Mouse (Mus musculus): ENCODE data around the gene Aff3.

Aff3 gene

DNA sequence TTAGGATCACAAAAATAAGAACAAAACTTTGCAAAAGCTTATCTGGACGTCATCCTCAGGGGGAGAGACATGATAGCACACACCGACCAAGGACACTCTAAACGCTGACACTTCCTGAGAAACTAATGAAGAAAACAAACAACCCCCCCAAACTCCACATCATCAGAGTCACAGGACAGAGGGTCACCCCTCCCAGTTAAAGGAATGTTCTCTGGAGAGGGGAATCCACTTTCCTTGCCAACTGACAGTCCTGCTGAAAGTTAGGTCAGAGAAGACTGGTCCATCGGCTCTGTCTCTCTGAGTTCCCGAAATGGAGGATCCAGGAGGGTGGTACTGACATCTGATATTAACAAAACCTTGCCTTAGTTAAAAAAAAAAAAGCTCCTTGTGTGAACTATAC is 403.7 kb downstream of the Aff3 start:
- no peak for DNase-seq

DNA sequence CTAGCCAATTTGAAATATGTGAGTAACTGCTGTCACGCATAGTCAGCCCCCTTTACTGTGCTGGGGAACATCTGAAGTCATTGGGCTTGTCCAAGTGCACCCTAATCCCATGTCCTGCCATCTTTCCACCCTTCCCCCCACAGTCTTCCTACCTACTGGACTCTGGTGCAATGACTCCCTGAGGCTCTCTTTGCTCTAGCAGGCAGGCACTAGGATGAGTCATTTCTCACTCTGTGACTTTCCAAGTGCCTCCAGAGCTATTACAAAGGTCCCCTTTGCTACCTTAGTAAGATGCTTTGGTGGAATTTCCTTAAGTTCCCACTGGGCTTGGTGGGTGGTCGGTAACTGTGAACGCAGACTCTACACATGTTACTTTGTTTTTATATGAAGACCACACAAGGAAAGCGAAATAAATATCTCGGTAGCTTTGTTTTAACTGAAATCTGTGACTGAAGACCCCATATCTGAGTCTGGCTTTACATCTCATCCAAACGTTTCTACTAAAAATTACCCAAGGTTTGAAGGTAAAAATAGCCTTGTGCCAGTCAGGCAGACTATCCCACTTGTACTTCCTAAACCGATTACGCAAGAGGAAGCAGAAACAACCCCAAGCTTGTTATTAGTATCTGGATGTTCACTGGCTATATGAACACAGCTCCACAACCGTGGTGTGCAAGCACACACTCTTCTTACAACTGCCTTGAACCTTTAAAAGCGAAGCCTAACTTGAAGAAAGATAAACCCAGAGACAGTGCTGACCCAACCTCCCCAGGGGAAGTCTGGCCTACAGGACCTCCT is 405.0 kb downstream of the Aff3 start:
- DNase-seq = no peak

DNA sequence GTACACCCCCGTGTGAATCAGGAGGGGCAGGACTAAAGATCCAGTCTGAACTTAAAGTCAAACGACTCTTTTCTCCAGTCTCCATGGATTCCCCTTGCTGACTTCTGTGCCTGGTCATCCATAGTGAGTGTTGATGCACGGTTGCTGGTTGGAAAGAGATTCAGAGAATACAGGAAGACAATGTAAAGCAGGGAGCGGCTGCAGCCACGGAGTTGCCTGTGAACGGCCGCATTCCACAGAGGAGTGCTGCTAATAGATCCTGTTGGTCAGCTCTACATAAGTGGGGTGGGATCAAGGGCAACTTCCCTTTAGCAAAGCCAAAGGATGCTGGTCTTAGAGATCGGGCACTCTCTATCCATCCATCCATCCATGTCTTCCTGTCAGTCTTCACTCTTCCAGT is 410.3 kb downstream of the Aff3 start:
- DNase-seq = no peak

DNA sequence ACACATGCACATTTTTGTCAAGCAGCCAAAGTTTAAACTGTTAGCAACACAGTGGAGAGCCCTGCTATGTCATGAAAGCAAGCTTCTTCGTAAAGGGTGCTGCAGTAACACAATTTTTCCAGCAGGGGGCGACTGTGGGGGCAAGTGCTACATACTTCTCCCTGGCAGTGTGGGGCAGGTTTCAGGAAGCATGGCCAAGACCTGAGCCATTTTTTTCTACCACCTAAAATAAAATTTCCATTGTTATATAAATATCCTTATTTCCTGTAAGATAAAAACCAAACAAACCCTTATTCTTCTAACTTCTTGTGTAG is 412.0 kb downstream of the Aff3 start:
- peak; percentile 15 to 26 for DNase-seq

DNA sequence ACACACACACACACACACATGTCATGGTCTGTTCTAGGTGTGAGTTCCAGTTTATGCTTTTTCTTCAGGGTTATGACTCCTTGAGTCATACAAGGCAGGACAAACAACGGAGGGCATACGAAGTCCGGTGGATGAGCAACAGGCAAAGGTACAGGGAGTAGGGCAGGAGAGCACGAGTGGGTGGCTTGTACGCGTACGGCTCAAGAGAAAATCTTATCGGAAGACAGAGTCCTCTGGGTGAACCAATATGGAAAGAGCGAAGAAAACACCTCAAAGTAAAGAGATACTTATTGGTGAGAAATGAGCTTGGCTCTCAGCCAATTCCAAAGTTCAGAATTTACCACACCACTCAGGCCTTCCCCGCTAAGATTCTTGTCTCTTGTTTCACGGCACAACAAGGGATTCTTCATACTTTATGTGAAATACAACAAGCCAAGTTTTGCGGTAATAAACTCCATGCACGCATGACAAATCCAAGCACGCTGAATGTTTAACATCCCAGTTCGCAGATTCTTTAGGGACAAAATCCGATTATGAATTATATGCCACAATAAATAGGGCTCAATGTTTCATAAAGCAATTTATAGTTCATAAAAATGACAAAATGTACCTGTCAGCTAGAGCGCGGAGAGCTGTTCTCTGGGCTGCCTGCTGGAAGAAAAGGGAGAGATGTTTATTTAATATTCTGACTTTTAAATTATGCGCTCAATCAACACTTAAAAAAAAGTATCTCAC is 412.6 kb downstream of the Aff3 start:
- DNase-seq = no peak

DNA sequence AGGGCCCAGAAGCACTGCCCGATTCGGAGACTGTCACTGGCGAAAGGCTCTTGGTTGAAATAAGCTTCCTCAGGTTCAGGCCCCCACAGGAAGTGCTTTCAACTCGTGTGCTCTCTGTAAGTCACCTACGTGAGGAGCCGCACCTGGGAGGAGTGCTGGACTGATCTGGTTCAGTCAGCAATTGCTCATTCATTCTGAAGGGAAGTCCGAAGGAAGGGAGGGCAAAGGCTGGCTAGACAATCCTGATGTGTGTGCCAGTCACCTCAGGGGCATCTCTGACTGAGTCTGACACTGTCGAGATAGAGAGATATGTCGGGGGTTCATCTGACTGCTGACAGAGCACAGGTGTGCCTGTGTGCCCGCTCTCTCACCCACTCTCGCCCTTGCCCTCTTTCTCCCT is 413.3 kb downstream of the Aff3 start:
- no peak for DNase-seq

DNA sequence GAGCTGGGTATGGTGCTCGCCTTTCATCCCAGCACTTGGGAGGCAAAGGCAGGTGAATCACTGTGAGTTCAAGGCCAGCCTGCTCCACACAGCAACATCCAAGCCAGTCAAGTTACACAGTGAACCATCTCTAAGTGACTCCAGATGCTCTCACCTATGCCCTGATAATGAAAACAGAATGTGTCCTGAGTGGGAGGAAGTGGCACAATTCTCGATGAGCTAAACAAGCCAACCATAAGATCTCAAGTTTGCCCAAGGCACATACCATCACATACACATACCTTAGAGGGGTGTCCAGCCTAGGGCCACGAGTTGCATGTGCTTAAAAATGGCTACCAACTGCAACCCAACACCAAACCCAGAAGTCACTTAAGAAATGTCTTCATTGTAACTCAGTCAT is 414.5 kb downstream of the Aff3 start:
- no peak for DNase-seq

DNA sequence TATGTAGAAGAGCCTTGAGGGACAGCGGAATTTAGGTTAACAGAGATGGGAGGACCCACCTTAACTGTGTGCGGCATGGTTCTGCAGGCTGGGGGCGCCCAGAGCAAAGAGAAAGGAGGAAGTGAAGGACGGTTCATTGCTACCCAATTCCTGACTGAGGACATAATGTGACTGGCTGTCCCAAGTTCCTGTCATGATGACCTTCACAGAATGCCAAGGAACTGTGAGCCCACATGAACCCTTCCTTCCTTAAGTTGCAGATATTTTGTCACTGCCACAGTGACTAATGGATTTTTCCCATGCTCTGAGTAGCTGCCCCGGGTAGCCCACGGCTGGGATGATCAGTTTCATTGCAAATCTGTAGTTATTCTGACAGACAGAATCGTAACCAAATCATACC is 415.2 kb downstream of the Aff3 start:
- DNase-seq = no peak

DNA sequence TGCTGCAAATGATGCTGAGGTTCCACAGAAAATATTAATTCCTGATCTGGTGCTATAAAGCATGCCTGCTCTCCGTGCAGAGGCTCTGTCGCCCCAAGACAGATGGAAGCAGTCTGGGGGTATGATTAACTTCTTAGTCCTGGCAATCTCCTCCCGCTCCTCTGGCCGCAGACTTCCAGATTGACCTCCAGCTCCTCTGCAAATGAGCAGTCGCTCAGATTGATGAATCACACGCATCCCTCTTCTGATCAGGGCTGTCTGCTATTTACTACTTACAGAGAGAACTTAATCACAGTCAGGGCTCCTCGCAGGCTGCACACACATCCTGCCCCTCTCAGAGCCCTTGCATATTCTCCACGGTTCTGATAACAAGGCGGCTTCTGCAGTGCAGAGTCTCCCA is 416.7 kb downstream of the Aff3 start:
- DNase-seq = no peak

DNA sequence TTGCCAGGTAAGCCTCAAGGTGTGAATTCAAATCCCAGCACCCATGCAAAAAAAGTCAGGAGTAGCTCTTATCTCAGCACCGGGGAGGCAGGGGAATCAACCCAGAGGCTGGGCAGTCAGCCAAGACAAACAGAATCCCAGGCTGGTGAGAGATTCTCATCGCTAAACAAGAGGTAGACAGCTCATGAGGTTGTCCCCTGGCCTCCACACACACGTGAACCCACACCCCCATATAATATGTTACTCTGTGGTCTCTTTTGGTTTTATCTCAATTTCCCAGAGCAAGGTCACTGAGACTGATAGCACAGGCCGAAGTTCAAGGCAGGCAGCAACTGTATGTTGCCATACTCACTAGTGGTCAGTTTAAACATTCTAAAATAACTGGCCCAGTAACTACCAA is 422.2 kb downstream of the Aff3 start:
- DNase-seq = no peak

DNA sequence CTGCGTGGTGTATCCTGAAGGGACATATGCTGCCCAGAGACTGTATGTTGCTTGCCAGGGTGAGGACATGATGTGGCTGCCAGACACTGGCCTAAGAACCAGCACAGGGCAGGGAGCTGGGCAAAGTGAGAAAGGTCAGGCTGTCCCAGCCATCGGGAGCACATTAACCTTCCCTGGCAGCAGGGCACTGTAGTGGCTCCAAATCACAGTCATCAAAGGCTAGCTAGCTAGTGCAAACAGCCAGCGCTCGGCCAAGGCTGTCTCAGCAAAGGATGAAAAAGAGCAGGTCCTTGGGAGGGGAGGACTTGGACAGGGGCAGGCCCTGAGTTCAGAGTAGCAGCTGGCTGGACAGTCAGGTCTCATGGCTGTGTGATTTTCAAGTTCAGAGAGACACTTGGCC is 423.0 kb downstream of the Aff3 start:
- no peak for DNase-seq

DNA sequence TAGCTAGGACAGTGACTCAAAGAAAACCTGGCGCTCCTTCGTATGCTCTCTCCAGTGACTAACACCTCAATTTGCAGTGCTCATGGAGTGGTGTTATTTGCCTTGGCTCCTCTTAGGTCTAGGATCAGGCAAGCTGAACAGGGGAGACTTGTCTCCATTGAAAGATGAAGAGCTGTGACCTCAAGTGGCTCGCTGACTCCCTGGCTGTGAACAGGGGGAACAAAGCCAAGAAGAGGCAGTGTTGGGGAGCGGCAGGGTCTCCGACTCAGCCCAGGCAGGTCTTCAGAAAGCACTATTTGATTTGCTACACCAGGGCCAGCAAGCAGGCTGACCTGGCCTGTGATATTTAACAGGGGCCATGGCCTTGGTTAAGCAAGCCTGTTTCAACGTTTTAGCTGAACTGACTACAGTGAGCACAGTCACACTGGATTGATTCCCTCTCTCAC is 423.5 kb downstream of the Aff3 start:
- DNase-seq = no peak

DNA sequence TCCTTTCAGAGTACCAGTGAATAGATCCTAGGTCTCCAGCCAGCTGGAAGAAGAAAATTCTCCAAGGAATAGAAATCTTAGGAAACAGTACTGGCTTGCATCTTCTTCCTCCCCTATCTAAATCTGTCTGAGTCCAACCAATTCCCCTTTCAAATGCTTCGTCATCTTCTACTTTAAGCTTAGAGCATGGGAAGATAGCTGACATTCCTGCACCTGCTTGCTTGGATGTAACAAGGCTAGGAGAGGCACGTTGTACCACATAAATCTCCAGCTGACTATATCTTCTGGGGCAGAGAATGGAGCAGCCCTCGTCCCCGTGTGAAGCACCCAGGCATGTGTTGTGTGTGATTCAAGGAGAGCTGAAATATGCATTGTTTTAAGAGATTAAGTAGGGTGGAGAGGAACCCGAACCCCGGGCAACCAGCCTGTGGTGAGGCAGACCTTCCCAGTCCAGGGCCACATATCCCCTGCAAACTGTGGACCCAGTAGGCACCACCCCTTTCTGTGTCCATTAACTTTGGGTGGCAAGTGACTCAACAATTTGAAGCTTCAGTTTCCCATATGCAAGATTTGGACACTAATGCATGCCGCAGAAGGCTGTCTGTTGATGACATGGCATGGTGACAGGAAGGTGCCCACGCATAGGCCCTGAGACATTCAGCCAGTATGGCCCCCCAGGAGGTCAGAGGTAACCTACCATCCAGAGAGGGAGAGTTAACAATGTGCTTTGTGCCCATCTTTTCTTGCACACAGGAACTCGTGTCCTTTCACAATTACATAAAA is 424.1 kb downstream of the Aff3 start:
- no peak for DNase-seq

DNA sequence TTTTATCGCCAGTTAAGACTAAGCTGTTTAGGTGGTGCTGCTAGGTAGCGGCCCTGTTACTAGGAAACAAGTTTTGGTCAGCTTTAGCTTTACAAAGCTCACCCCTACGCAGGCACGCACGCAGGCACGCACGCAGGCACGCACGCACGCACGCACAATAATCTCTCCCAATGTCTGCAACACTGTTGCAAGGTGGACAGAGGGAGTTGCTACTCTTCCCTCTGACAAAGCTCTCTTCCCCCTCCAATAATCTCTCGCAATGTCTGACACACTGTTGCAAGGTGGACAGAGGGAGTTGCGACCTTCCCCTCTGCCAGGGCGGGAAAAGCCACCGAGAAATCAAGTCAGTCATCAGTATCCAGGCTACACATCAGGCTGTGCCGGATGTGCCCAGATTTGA is 425.2 kb downstream of the Aff3 start:
- no peak for DNase-seq

DNA sequence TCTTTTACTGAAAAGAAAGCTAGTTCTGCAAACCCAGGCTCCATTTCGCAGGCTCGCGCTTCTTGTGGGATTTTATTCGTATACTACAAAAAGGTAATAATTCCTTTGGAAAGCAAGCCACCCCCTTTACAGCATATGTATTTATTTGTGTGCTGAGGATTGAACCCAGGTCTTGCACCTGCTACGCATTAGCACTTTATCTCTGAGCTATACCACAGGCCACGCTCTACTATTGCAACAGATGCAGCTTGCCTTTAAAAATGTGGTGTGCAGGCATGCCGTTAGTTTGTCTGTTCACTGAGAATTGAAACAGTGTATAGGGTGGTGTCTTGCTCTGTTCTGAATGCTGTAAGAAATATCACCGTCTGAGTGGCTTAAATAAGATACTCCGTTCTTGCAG is 426.9 kb downstream of the Aff3 start:
- no peak for DNase-seq

DNA sequence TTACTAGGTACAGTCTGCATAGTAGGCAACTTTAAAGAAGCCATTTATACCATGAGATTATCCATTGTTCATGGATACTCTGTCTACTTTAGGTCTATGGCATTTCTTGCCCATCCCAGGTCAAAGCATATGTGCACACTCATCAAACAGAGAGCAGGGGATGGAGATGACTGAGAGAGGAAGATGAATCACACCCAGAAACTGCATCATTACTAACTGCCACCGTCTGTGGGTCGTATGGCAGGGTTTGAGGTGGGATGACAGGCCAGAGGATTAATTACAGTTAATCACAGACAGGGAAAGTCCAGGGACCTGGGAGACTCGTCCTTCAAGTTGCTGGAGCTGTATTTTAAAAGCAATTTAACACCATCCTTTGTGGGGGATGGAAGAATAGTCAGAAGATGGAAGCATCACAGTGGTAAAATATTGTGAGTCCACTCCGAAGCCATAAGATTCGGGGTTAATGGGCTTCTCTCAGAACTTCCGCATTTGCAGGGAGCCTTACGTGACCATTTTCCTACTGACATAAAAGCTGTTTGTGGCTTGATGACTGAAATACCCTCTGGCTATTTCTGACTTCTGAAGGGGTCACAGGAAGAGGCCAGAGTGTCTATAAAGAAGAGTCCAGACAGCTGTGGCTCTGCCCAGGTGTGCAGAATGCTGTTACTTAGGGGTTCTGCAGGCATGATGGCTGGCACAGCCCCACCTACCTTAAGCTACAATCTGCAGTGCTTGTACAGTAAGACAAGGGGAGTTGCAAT is 427.5 kb downstream of the Aff3 start:
- no peak for DNase-seq

DNA sequence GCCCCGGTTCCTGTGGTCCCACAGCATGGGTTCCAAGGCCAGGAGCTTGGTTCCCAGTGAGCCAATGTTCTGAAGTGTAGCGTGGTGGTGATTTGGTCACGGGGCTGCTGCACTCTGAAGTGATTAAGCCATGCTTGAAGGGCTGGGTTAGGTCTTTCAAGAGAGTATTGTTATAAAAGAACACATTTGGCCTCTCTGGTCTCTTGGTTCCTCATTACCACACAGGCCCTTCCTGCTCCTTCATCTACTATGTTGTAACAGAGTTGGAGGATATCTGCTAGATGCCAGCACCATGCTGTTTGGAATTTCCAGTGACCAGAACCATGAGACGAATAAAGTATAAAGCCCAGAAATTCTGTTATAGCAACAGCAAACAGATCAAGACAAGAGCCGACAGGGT is 431.6 kb downstream of the Aff3 start:
- DNase-seq = no peak

DNA sequence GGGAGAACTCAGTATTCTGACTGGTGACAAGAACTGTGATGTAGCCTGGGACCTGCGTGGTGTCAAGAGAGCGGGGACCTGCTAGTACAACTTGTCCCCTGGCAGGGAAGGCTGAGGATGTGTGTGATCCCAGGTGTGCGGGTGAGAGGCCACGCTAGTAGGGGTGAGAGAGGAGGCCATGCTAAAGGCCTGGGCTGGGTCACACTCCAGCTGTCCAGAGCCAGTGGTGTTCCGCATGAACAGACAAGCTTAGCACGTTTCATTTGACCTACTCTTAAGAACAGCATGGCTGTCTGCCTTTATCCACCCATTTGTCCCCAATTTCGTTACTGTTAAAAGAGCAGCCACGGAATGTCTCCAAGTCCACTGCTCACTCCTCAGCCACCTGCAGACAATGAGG is 434.7 kb downstream of the Aff3 start:
- DNase-seq = no peak

DNA sequence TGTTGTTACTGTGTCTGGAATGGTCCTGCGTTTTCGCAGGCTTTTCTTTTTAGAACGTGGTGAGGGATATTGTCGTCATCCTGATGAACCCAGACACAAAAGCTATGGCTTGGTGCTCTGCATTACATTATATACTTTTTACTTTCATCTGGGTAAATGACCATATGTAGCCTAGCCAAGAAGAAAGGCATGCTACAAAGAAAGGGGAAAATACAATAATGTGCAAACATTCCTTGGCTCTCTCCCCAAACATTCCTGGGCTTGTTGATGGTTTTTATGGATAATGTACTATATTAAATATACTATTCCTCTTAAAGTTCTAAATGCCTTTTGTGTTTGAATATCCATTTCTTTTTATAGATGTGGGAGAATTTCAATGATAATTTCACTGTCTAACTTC is 435.9 kb downstream of the Aff3 start:
- DNase-seq = no peak

DNA sequence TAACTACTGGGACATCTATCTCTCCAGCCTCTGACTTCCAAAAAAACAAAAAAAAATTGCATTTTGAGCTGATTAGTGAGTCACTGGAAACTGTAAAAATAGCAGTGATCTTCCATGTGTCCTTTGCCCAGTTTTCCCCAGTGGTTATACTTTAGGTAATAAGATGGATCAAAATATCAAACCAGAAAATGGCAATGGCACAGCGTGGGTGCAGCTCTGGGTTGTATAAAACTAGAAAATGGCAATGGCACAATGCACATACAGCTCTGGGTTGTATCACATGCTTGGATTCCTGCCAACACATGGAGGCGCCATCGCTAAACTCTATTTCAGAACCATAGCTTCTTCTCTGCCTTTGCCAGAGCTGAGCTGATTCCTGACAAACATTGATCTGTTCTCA is 439.6 kb downstream of the Aff3 start:
- no peak for DNase-seq

DNA sequence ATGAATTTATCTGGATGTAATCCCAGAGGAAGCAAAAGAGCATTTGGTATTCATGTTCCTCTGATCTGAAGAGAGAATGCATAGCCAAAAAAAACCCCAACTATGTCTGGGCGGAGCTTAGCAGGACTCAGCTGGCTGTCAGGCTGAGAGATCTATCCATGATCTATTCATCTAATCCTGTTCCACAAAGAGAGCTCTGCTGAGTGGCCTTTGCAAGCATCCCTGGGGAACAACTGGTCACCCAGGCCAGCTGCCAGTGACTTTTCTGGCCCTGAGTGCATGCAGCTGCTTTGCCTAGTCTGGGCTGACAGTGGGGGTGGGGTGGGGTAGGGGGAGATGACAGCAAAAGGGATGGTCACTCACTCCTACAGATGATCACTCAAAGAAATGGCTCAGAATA is 442.6 kb downstream of the Aff3 start:
- no peak for DNase-seq

DNA sequence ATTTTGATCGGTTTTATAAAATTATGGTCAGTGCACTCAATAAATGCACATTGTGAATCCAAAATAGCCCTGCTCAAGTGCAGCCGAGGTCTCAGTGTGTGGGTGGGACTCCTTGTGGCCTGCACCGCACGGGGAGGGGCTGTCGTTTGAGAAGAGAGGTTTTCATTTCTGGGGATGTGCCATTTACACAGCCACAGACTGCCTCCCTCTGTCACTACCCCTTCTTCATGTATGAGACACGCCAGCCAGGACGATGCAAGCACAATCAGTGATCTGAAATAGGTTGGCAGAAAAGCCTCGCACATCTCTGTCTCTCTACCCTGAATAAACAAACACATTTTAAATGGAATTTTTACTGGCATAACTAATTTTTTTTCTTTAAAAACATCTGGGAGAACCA is 443.3 kb downstream of the Aff3 start:
- no peak for DNase-seq
